Mouse (Mus musculus) midbrain, embryonic 11.5 days (tissue): ENCODE results near the gene Crabp1. TPM values are rescaled to one million over a fixed set of nuclear protein-coding genes. Genes with fewer than 3 reads are reported as not detected.

Source experiments
- ATAC-seq: fragments of 200-750 bp; cut with Nextera tagmentation; 2 replicates; pipeline ENCODE4 v1.8.0; 2017; ENCODE audit warnings: moderate TSS enrichment, moderate library complexity; ENCODE audit not compliant: low FRiP score
- DNase-seq: peaks from one replicate; pipeline ENCODE4 v3.0.0; 2015; ENCODE audit warnings: low spot score; ENCODE audit errors: missing footprints
- H3K27ac ChIP-seq: fragments of 300-500 bp; sonication (generic); 2 replicates; pipeline ENCODE4 v1.5.1; 2014; ENCODE audit warnings: low read depth, low read length
- H3K27me3 ChIP-seq: fragments of 300-500 bp; sonication (generic); 2 replicates; pipeline ENCODE4 v1.6.1; 2014; ENCODE audit warnings: mild to moderate bottlenecking, low read length, moderate library complexity, mixed read lengths; ENCODE audit not compliant: control insufficient read depth, insufficient read depth
- H3K36me3 ChIP-seq: fragments of 300-500 bp; sonication (generic); 2 replicates; pipeline ENCODE4 v1.6.1; 2014; ENCODE audit warnings: mild to moderate bottlenecking, low read length, moderate library complexity, mixed read lengths; ENCODE audit not compliant: control insufficient read depth, insufficient read depth
- H3K4me1 ChIP-seq: fragments of 300-500 bp; sonication (generic); 2 replicates; pipeline ENCODE4 v1.6.1; 2014; ENCODE audit warnings: low read length; ENCODE audit not compliant: control insufficient read depth, insufficient read depth
- H3K4me2 ChIP-seq: fragments of 300-500 bp; sonication (generic); 2 replicates; pipeline ENCODE4 v1.6.1; 2014; ENCODE audit warnings: mild to moderate bottlenecking, moderate library complexity
- H3K4me3 ChIP-seq: fragments of 300-500 bp; sonication (generic); 2 replicates; pipeline ENCODE4 v1.5.1; 2014; ENCODE audit warnings: low read depth, low read length
- H3K9ac ChIP-seq: fragments of 300-500 bp; sonication (generic); 2 replicates; pipeline ENCODE4 v1.6.1; 2014; ENCODE audit warnings: low read length
- H3K9me3 ChIP-seq: fragments of 300-500 bp; sonication (generic); 2 replicates; pipeline ENCODE4 v1.6.1; 2016; ENCODE audit warnings: low read length; ENCODE audit not compliant: control insufficient read depth
- WGBS: fragments of 180-500 bp; shearing (Covaris S2); extraction: QIAGEN DNeasy Blood & Tissue Kit; methylation state at CpG from one replicate; pipeline ENCODE4 v1.1.7; 2014; 5-methylcytosine and 5-hydroxymethylcytosine counted together
- polyA plus RNA-seq: library from polyadenylated mRNA; unstranded; fragments of >200 nt; fragmentation: Nextera tagmentation; extraction: Ambion mirVana; gene quantifications from 2 replicates; pipeline ENCODE4 v1.2.1, GENCODE M21; 2014

The Crabp1 gene
- polyA plus RNA-seq, 1 experiment from 2014 or later = 1,165 TPM

DNA sequence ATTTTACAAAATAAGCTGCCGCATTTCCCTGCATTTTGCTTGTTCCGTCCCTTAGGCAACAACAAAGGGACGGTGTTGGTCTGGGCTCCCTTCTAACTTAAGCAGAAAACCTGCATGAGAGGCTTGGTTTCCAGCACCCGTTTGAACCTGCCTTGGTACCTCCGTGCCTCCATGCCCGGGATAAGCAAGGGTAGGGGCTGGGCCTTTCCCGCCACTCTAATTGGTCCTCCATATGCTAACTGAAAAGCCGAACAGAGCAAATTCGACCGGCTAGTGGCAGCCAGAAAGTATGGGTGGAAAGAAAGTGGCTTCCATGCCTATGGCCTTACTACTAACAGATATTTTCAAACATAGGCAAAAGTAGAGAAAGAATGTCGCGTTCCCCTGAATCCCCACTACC lies 457 bp upstream of the Crabp1 start:
- 23% methylated on average over 12 of the region's 12 CpGs for WGBS
- Histone ChIP-seq H3K4me3 (peak overlapping the region; percentile 37; the same call in 1 of the 2 replicates), H3K4me2 (peak overlapping the region; percentile 61), H3K4me1 (peaks cover 22% of the 10 kb centered on the region), H3K27ac (no peak overlapping the region; the same call in 1 of the 2 replicates), H3K9ac (no peak overlapping the region), H3K27me3 (peaks cover 28% of the 10 kb centered on the region), H3K36me3 (no peaks in the 10 kb centered on the region), H3K9me3 (no peaks in the 10 kb centered on the region)
- DNase-seq = no peak
- ATAC-seq = no peak

DNA sequence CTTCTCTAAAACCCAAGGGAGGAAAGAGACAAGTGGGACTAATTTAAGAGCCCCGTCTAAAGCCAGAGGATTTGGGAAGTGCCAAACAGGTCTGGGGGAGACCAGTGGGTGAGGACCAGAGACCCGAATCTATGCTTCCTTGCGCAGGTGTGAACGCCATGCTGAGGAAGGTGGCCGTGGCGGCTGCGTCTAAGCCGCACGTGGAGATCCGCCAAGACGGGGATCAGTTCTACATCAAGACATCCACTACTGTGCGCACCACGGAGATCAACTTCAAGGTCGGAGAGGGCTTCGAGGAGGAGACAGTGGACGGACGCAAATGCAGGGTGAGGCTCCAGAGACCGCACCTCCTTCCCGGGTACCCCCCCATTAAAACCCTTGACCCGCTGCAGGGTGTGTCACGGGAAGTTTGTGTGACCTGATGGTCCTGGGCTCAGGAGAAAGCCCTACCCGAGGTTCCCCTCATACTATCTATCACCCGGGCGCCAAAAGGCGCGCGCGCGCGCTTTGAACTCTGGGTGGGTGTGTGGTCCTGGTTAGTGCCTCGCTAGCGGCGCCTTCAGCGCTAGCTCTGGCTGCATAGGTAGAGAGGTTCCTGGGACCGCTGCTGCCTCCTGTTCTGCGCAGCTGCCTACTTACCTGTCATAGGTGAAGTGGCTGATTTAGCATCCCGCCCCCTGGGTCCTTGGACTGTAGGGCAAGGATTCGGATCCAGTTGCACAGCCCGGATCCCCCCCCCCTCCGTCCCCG lies 963 bp downstream of the Crabp1 start:
- Histone ChIP-seq H3K9ac (peak overlapping the region; percentile 41), H3K4me1 (peaks cover 15% of the 10 kb centered on the region), H3K36me3 (no peaks in the 10 kb centered on the region), H3K27ac (0 out of 2 replicates have a peak overlapping the region, but pooled peaks have one; percentile 28), H3K9me3 (no peaks in the 10 kb centered on the region), H3K4me3 (peak overlapping the region; percentile 37), H3K27me3 (peaks cover 28% of the 10 kb centered on the region), H3K4me2 (peak overlapping the region; percentile 61)
- DNase-seq (peak; percentile 96), ATAC-seq (0 out of 2 replicates have a peak, but pooled peaks have one; percentile 48)
- 1% methylated on average over 41 of the region's 41 CpGs for WGBS

DNA sequence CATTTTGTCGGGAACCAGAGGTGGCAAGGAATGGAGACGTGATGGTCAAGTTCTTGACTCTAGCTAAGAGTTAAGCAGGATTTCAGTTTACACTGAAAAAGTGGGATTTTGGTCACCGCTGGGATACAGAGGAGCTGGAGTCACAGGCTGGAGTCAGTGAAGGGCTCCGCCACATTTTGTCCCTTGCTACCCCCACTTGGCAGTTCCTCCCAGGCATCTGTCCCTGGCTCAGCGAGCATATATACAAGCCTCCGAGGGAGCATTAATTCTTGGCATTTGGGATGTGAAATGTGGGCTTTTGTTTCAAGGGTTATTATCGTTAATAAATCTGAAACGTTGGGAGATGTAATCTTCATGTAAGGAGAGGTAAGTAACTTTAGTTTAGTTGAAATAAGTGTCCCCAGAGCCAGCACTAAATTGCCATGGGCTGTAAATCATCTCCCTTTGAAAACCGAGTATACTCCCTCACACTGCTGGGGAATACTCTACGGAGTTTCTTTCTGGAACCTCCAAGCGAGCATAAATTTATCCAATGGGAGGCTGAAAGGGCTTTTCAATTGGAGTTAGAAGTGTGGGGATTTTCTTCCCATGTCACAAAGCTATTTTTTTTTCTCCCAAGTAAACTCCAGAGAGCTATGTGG lies 5.7 kb downstream of the Crabp1 start:
- no peaks in the 10 kb centered on the region for H3K9me3 ChIP-seq
- no peaks in the 10 kb centered on the region for H3K36me3 ChIP-seq
- peak overlapping the region; percentile 1; the same call in 1 of the 2 replicates for H3K4me2 ChIP-seq
- H3K4me1 ChIP-seq = peaks cover 7% of the 10 kb centered on the region
- DNase-seq (no peak), ATAC-seq (no peak)
- no peak overlapping the region; the same call in 1 of the 2 replicates for H3K9ac ChIP-seq
- H3K27me3 ChIP-seq = peaks cover 10% of the 10 kb centered on the region
- no peak overlapping the region for H3K4me3 ChIP-seq
- no peak overlapping the region for H3K27ac ChIP-seq
- 68% methylated on average over 11 of the region's 11 CpGs for WGBS

DNA sequence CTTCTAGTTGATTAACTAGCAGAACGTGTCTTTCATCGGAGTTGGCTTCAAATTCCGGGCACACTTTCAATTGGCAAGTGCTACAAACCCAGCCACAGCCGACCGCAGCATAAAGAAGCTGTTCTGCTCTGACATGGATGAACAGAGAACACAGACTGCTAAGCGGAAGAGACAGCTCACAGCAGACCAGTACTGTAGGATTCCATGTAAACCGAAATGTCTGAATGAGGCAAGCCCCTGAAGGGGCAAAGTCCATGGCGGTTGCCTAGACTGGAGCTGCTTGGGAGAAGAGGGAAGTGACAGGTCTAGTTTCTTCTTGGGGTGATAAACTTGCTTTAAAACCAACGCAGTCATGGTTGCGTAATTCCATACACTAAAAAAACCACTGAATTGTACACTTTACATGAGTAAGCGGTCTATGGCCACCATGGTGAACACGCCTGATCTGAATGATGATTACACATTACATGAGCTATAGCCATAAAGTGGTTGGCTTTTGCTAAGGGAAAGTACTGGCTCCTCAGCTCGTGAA lies 12.0 kb downstream of the Crabp1 start:
- Histone ChIP-seq H3K4me1 (no peaks in the 10 kb centered on the region), H3K27ac (no peak overlapping the region), H3K9ac (no peak overlapping the region), H3K4me3 (no peak overlapping the region), H3K27me3 (no peaks in the 10 kb centered on the region), H3K4me2 (no peak overlapping the region), H3K36me3 (no peaks in the 10 kb centered on the region), H3K9me3 (no peaks in the 10 kb centered on the region)
- ATAC-seq (no peak), DNase-seq (no peak)
- WGBS = 95% methylated on average over 13 of the region's 13 CpGs

DNA sequence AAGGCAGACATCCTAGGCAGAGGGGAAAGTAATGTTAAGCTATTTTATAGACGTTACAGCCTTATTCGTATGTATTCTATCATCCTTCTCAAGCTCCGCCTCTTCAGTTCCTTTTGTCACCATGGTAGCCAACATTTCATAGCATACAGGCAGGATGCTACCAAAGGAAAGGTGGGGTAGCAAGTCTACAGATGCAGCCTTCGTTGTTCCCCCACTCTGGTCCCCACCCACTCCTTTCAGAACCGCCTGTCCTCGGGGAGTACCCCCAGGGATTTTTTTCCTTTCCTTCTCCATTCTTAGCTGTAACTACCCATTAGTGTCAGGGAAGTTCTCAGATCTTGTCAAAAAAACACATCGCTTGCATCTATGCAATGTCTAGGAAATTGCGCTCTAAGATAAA lies 14.7 kb downstream of the Crabp1 start:
- Histone ChIP-seq H3K27ac (no peak overlapping the region), H3K4me3 (no peak overlapping the region), H3K27me3 (no peaks in the 10 kb centered on the region), H3K9ac (no peak overlapping the region), H3K9me3 (no peaks in the 10 kb centered on the region), H3K36me3 (no peaks in the 10 kb centered on the region), H3K4me1 (no peaks in the 10 kb centered on the region), H3K4me2 (no peak overlapping the region)
- no peak for DNase-seq
- 84% methylated on average over 8 of the region's 8 CpGs for WGBS
- no peak for ATAC-seq

DNA sequence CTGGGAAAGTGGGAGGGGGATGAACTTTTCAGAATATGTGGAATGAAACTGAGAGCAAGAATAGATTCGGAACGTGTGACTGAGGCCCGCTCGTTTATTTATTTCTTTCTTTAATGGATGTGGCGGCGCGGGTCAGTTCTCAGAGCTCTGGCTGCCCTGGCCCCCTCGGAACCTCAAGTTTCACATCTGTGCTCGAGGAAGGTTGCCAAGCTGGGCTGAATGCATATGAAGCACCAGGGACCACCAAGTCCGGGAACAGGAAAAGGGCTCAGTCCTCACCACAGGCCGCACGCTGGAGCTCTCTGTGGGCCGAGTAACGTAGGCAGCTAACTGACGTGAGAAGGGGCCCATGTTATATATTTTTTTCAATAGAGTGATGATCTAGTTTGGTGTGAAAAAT lies 18.0 kb downstream of the Crabp1 start:
- DNase-seq = no peak
- H3K9ac ChIP-seq = no peak overlapping the region
- no peaks in the 10 kb centered on the region for H3K9me3 ChIP-seq

DNA sequence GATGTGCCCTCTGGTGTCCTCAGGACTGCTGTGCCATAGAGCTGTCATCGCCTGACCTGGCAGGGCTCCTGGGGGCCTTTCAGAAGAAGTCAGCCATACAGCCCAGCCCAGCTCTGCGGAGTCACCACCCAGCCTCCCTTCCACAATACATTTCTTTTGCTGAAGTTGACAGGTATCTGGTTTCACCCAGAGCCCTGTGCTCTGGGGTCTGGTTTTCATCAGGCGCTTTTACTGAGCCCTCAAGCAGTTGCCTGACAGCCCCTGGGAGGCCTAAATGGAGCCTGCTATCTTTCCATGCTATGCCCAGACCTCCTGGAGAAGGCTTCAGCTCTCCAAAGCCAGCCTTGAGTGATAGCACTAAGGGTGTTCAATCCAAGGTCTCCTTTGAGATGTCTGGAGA lies 19.5 kb downstream of the Crabp1 start:
- DNase-seq = no peak
- ATAC-seq = no peak

More for the DNA sequence above, 18.0 kb downstream of the Crabp1 start:
- H3K4me2 ChIP-seq = no peak overlapping the region
- no peaks in the 10 kb centered on the region for H3K4me1 ChIP-seq
- no peak for ATAC-seq
- WGBS = 74% methylated on average over 15 of the region's 15 CpGs
- no peaks in the 10 kb centered on the region for H3K27me3 ChIP-seq
- H3K4me3 ChIP-seq = no peak overlapping the region
- H3K36me3 ChIP-seq = no peaks in the 10 kb centered on the region
- H3K27ac ChIP-seq = no peak overlapping the region

DNA sequence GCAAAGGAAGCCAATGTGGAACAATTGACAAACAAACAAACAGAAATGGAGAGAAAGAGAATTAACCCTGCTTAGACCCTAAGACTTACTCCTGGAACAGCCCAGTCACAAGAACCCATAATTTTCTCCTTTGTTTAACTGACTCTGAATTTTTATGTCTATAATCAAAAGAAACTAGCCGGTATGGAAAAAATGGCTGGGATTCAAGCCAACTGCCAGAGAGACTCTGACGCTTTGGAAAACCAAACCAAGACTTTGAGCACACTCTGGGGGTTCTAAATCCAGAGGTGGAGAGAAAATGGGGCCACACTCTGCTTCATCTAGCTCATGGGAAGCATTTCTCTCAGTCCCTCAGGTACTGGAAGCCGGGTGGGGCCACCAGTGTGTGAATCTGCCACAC lies 20.7 kb downstream of the Crabp1 start:
- Histone ChIP-seq H3K4me1 (no peaks in the 10 kb centered on the region), H3K9me3 (no peaks in the 10 kb centered on the region), H3K36me3 (no peaks in the 10 kb centered on the region), H3K27ac (no peak overlapping the region), H3K4me3 (no peak overlapping the region), H3K9ac (no peak overlapping the region), H3K4me2 (no peak overlapping the region), H3K27me3 (no peaks in the 10 kb centered on the region)
- DNase-seq (no peak), ATAC-seq (no peak)
- WGBS = 94% methylated on average over 3 of the region's 3 CpGs

More for the DNA sequence above, 19.5 kb downstream of the Crabp1 start:
- no peak overlapping the region for H3K27ac ChIP-seq
- no peak overlapping the region for H3K4me3 ChIP-seq
- 48% methylated on average over 3 of the region's 3 CpGs for WGBS
- H3K9me3 ChIP-seq = no peaks in the 10 kb centered on the region
- H3K36me3 ChIP-seq = no peaks in the 10 kb centered on the region
- no peak overlapping the region for H3K9ac ChIP-seq
- H3K27me3 ChIP-seq = no peaks in the 10 kb centered on the region
- H3K4me2 ChIP-seq = no peak overlapping the region
- H3K4me1 ChIP-seq = no peaks in the 10 kb centered on the region

DNA sequence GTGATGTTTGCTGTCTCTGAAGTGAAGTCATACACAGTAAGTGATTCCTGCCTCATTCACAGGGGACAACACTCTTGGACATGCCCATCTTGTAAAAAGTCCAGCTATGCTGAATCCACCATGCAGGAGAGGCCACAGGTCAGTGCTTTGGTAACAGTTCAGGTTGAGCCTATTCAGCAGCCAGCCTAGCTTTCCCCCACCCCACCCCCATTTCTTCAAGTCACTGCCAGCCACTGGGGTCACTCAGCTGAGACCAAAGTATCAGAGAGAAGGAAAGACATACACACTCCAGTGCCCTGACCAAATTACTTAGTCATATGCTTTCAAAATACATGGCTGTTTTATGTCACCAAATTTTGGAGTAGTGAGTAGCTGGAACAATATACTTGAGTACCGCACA lies 21.5 kb downstream of the Crabp1 start:
- DNase-seq = no peak
- WGBS = 97% methylated on average over 1 of the region's 1 CpGs
- Histone ChIP-seq H3K4me1 (no peaks in the 10 kb centered on the region), H3K36me3 (no peaks in the 10 kb centered on the region), H3K27me3 (no peaks in the 10 kb centered on the region), H3K4me3 (no peak overlapping the region), H3K4me2 (no peak overlapping the region), H3K9me3 (no peaks in the 10 kb centered on the region), H3K27ac (no peak overlapping the region), H3K9ac (no peak overlapping the region)
- ATAC-seq = no peak
